Mouse (Mus musculus) heart, adult 2 months (tissue): ENCODE measurements around the gene Rel.

Experiments used
- CTCF ChIP-seq: fragments of 200-600 bp; IDR thresholded peaks from 2 replicates; pipeline ENCODE4 v1.8.1; 2022; ENCODE audit warnings: antibody characterized with exemption, mild to moderate bottlenecking, moderate library complexity
- EP300 ChIP-seq: fragments of 200-500 bp; IDR thresholded peaks from 2 replicates; pipeline ENCODE4 v1.6.1; 2011; ENCODE audit warnings: low read depth, low read length, control low read depth; ENCODE audit not compliant: insufficient read depth
- POLR2A ChIP-seq: fragments of 200-500 bp; IDR thresholded peaks from 2 replicates; pipeline ENCODE4 v1.6.1; 2011; ENCODE audit warnings: mild to moderate bottlenecking, low read depth, low read length, control low read depth; ENCODE audit not compliant: insufficient read depth

- TF ChIP-seq CTCF = no peak
- TF ChIP-seq EP300 = no peak
- no peak for TF ChIP-seq POLR2A
Measured at GRCm38 (mm10) chr11:23810741-23811140, 40.0 kb upstream of the Rel start.
